Mouse (Mus musculus) brain, embryonic 14.5 days (tissue): ENCODE data around the gene Tbc1d10c. TPM values are rescaled to one million over a fixed set of nuclear protein-coding genes. Genes with fewer than 3 reads are reported as not detected.

Experiments
- DNase-seq: peaks from one replicate; pipeline ENCODE4 v3.0.0-alpha.2; 2011; ENCODE audit warnings: low read depth
- CTCF ChIP-seq: fragments of 200-500 bp; IDR thresholded peaks from 2 replicates; pipeline ENCODE4 v1.5.1; 2012; ENCODE audit warnings: inconsistent platforms, mild to moderate bottlenecking, moderate library complexity, borderline replicate concordance; ENCODE audit not compliant: insufficient read depth, insufficient read length; ENCODE audit errors: extremely low read depth
- POLR2A ChIP-seq: fragments of 200-500 bp; IDR thresholded peaks from 2 replicates; pipeline ENCODE4 v1.6.1; 2012; ENCODE audit warnings: mild to moderate bottlenecking, inconsistent platforms, borderline replicate concordance; ENCODE audit not compliant: poor library complexity, insufficient read depth, insufficient read length, severe bottlenecking; ENCODE audit errors: extremely low read depth
- polyA plus RNA-seq: library from polyadenylated mRNA; depleted of rRNA; stranded (reverse); fragments of >200 nt; gene quantifications from 2 replicates; pipeline ENCODE4 v1.2.3, GENCODE M21; 2012

The Tbc1d10c gene
- polyA plus RNA-seq, 1 experiment: 1.8 TPM

GRCm38 (mm10) chr19:4214771-4215450 lies 23.8 kb upstream of the Tbc1d10c start:
- DNase-seq: no peak
- TF ChIP-seq POLR2A (no peak), CTCF (no peak)

- DNase-seq: no peak
- TF ChIP-seq POLR2A (no peak), CTCF (no peak)
Measured at GRCm38 (mm10) chr19:4214071-4214770, 23.1 kb upstream of the Tbc1d10c start, which contains the start of the genes Clcf1 and AC109138.7. TSS of gene Clcf1 (plus strand) at chr19:4214238. TSS of gene AC109138.7 (plus strand) at chr19:4214357.

- DNase-seq: no peak
- TF ChIP-seq POLR2A (no peak), CTCF (no peak)
Measured at GRCm38 (mm10) chr19:4213524-4213974, 22.5 kb upstream of the Tbc1d10c start.

GRCm38 (mm10) chr19:4211891-4212588 lies 21.0 kb upstream of the Tbc1d10c start:
- DNase-seq: no peak
- TF ChIP-seq CTCF (no peak), POLR2A (no peak)

GRCm38 (mm10) chr19:4208563-4208962 lies 17.5 kb upstream of the Tbc1d10c start:
- TF ChIP-seq CTCF: no peak

GRCm38 (mm10) chr19:4206971-4207370 lies 15.9 kb upstream of the Tbc1d10c start:
- DNase-seq: peak; percentile 70
- TF ChIP-seq POLR2A (no peak), CTCF (peak; percentile 95)

More at GRCm38 (mm10) chr19:4208563-4208962, 17.5 kb upstream of the Tbc1d10c start:
- no peak for DNase-seq

GRCm38 (mm10) chr19:4204889-4205288 lies 13.8 kb upstream of the Tbc1d10c start:
- no peak for DNase-seq
- TF ChIP-seq POLR2A (no peak), CTCF (no peak)

GRCm38 (mm10) chr19:4203604-4204326 lies 12.7 kb upstream of the Tbc1d10c start:
- TF ChIP-seq POLR2A (no peak), CTCF (no peak)
- no peak for DNase-seq

GRCm38 (mm10) chr19:4203148-4203547 lies 12.1 kb upstream of the Tbc1d10c start:
- no peak for DNase-seq
- no peak for TF ChIP-seq CTCF
- no peak for TF ChIP-seq POLR2A

- DNase-seq: no peak
- TF ChIP-seq CTCF: no peak
- TF ChIP-seq POLR2A: no peak
Measured at GRCm38 (mm10) chr19:4202149-4202548, 11.1 kb upstream of the Tbc1d10c start.
